Mouse (Mus musculus): ENCODE results near the gene Olfr586.

- no peak for TF ChIP-seq CTCF (IDR thresholded peaks at IDR 0.05; ENCODE audit: low read depth)
- no peak for TF ChIP-seq EP300 (IDR thresholded peaks at IDR 0.05; ENCODE audit: low read depth)
Observed at GRCm38 (mm10) chr7:103156256-103156655, 30.8 kb upstream of the Olfr586 start, which contains the start of gene Olfr589.

All from liver, postnatal 0 days (tissue).